Mouse (Mus musculus) spleen, adult 2 months (tissue): Measurements from ENCODE around the gene Gmnc. TPM values are rescaled to one million over a fixed set of nuclear protein-coding genes. Genes with fewer than 3 reads are reported as not detected.

Experiments used
- DNase-seq, 2 experiments: peaks; one replicate each; pipeline versions ENCODE4 v3.0.0 to v3.0.0-alpha.2; 2012 to 2021; ENCODE audit warnings: low spot score in 2 of 2, low read depth in 1 of 2
- H3K27ac ChIP-seq: fragments of 200-500 bp; 2 replicates; pipeline ENCODE4 v1.5.1; 2012; ENCODE audit warnings: low read length, inconsistent platforms; ENCODE audit not compliant: insufficient read depth
- H3K27me3 ChIP-seq: fragments of 200-500 bp; 2 replicates; pipeline ENCODE4 v1.6.1; 2012; ENCODE audit warnings: mild to moderate bottlenecking, moderate library complexity, low read length, inconsistent platforms; ENCODE audit not compliant: control insufficient read depth, insufficient read depth
- H3K36me3 ChIP-seq: fragments of 200-500 bp; 2 replicates; pipeline ENCODE4 v1.6.1; 2012; ENCODE audit warnings: mild to moderate bottlenecking, low read length, inconsistent platforms; ENCODE audit not compliant: control insufficient read depth, insufficient read depth
- H3K4me1 ChIP-seq: fragments of 200-500 bp; 2 replicates; pipeline ENCODE4 v1.6.1; 2011; ENCODE audit warnings: inconsistent platforms; ENCODE audit not compliant: control insufficient read depth, insufficient read depth, insufficient read length
- H3K4me3 ChIP-seq: fragments of 200-500 bp; 2 replicates; pipeline ENCODE4 v1.5.1; 2011; ENCODE audit warnings: mild to moderate bottlenecking, inconsistent platforms; ENCODE audit not compliant: insufficient read depth, insufficient read length; ENCODE audit errors: extremely low read depth
- CTCF ChIP-seq: fragments of 200-500 bp; IDR thresholded peaks from 2 replicates; pipeline ENCODE4 v1.5.1; 2011; ENCODE audit warnings: mild to moderate bottlenecking, inconsistent platforms; ENCODE audit not compliant: insufficient read depth, insufficient read length, insufficient replicate concordance; ENCODE audit errors: extremely low read depth
- POLR2A ChIP-seq: fragments of 200-500 bp; IDR thresholded peaks from 2 replicates; pipeline ENCODE4 v1.6.1; 2011; ENCODE audit warnings: low read depth, low read length, inconsistent platforms
- WGBS: fragments of 180-500 bp; shearing (Covaris S2); methylation state at CpG from one replicate; pipeline ENCODE4 v1.1.7; 2018; 5-methylcytosine and 5-hydroxymethylcytosine counted together
- polyA plus RNA-seq: library from polyadenylated mRNA; depleted of rRNA; stranded (reverse); fragments of >200 nt; gene quantifications from 2 replicates; pipeline ENCODE4 v1.2.3, GENCODE M21; 2012

The Gmnc gene
- polyA plus RNA-seq, 1 experiment: not detected

DNA sequence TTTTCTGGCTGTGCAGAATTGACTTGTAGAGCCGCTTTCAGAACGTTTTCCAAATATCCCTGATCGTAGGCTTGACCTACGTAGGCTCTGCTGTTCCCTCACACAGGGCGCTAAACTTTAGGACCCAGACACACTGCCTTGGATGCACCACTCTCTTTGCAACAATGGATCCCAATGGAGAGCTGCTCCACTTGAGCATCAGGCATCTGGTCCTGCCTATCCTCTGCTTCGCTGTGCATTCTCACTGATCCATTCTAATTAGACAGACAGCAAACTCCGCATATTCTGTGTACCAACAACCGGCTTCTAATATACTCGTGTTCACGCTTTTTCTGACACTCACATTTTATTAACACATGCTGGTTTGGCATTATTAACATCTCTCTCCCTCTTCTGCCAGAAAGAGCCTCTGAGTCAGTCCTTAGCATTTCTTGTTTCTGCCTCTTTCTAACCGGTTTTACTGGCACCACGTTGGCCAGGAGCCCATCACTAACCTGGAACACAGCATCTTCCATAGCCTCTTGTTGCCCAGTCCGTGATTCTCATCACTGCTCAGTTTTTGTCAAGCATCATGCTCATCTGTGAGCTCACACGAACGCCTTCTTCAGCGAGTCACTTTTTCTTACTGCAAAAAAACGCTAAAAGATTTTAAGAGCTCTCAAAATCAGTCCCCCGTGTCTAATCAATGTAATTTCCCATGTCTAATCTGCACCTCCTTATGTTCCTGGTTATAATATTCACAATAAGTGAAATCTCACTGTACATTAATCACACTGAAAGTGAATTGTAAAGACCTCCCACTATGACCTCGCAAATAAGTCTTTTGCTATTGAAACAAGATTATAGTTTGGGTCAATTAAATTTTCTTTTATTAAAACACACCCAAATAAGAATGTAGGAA, 1.8 kb downstream of the Gmnc start:
- WGBS: 83% methylated on average over 19 of the region's 19 CpGs
- Histone ChIP-seq H3K4me3 (no peak overlapping the region), H3K27ac (no peak overlapping the region), H3K4me1 (no peaks in the 10 kb centered on the region), H3K36me3 (no peaks in the 10 kb centered on the region), H3K27me3 (no peaks in the 10 kb centered on the region)
- TF ChIP-seq CTCF: no peak
- no peak for TF ChIP-seq POLR2A
- DNase-seq: no peak

DNA sequence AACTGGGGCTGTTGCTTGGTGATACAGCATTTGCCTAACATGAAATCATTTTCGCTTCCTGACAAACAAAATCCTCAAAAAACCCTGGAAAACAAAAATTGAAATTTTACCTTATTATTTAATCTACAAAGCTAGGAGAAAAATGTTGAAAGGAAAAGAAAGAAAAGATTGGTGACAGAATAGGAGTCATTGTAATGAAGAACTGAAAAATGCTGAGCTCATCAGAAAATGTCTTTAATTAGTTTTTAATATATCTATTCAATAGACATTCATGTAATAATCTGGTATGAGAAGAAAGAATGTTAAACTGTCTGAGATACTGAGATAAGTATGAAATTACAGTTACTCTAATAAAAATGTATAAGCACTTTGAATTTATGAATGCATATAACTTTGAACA, 3.3 kb downstream of the Gmnc start:
- Histone ChIP-seq H3K27ac (no peak overlapping the region), H3K4me3 (no peak overlapping the region), H3K36me3 (no peaks in the 10 kb centered on the region), H3K4me1 (no peaks in the 10 kb centered on the region), H3K27me3 (no peaks in the 10 kb centered on the region)
- no peak for DNase-seq
- TF ChIP-seq POLR2A (no peak), CTCF (no peak)
- 77% methylated on average over 1 of the region's 1 CpGs for WGBS

DNA sequence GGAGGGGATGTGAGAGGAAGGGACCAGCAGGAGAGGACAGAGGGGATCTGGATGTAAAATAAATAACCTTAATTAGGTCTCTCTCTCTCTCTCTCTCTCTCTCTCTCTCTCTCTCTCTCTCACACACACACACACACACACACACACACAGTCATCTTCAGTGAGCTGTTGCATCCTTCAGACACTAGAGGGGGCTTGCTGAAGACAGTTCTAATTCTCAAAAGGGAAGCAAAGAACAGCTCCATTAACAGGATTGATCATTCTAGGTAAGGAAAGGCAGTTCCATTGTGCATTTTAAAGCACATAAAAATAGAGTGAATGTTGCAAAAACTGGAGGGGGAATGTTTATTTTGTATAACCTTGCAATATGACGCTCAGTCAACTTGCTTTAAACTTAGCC, 5.7 kb downstream of the Gmnc start:
- H3K27me3 ChIP-seq: no peaks in the 10 kb centered on the region
- H3K4me1 ChIP-seq: no peaks in the 10 kb centered on the region
- TF ChIP-seq POLR2A (no peak), CTCF (no peak)
- no peak overlapping the region for H3K27ac ChIP-seq
- DNase-seq: no peak
- no peak overlapping the region for H3K4me3 ChIP-seq
- H3K36me3 ChIP-seq: no peaks in the 10 kb centered on the region
- WGBS: 82% methylated on average over 1 of the region's 1 CpGs

DNA sequence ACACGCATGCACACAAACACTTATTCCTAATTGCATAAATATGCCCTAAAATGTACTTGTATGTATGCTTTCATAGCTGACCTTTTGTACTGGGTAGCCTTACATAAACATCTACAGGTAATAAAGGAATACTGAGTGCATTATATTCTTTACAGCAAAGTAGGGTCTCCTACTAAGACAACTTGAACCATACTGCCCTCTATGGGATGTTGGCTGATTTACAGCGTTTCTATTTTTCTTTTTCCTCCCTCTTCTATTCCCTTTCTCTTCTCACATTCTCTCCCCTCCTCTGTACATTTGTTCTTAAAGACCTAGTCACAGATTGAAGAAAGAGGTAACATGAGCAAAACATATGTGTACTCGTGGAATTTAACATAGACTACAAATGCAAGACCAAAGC, 9.3 kb downstream of the Gmnc start:
- WGBS: 36% methylated on average over 3 of the region's 3 CpGs

DNA sequence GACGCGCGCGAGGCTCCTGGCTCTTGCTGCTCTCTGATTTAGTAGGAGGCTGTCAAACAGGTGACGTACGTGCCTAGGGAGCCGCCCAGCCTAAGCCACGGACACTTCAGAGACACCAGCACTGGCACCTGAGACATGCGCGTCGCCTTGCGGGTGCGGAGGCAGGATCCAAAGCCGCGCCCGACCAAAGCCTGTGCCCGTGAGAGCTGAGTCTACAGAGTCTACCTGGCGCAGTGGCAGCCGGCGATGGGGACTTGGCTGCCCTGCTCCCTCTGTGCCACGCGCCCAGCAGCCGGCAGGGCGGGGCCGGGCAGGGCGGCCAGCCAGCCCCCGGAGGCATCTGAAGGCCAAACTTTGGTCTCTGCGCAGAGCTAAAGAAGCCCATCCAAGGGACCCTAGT, 23.5 kb downstream of the Gmnc start:
- no peak overlapping the region for H3K27ac ChIP-seq
- no peaks in the 10 kb centered on the region for H3K4me1 ChIP-seq
- no peak overlapping the region for H3K4me3 ChIP-seq
- DNase-seq: no peak
- no peaks in the 10 kb centered on the region for H3K36me3 ChIP-seq
- no peak for TF ChIP-seq CTCF
- no peak for TF ChIP-seq POLR2A
- H3K27me3 ChIP-seq: no peaks in the 10 kb centered on the region
- WGBS: 7% methylated on average over 28 of the region's 28 CpGs

More for the DNA sequence above, 9.3 kb downstream of the Gmnc start:
- H3K27ac ChIP-seq: no peak overlapping the region
- H3K27me3 ChIP-seq: no peaks in the 10 kb centered on the region
- H3K4me1 ChIP-seq: no peaks in the 10 kb centered on the region
- H3K36me3 ChIP-seq: no peaks in the 10 kb centered on the region
- H3K4me3 ChIP-seq: no peak overlapping the region
- DNase-seq: no peak
- TF ChIP-seq CTCF: no peak
- no peak for TF ChIP-seq POLR2A

DNA sequence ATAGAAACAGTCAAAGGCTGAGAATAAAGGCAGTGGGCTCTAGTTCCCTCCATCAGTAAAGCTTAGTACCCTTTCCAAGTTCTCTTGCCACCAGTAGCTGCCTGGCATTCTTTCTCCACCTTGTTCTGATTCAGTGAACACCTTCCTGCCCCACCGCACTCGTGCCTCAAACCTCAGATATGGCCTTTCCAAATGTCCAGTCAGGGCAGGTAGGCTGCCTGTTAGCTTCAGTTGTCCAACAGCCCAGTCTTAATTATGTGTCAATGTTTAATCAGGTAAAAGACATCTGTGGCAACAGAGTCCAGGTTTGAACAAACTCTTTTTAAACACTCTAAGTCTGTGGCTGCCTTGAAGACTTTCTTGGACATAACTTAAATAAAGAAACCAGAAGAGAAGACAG, 24.6 kb downstream of the Gmnc start:
- H3K4me1 ChIP-seq: no peaks in the 10 kb centered on the region
- no peak for TF ChIP-seq POLR2A
- no peak overlapping the region for H3K27ac ChIP-seq
- WGBS: 80% methylated on average over 2 of the region's 2 CpGs
- H3K4me3 ChIP-seq: no peak overlapping the region
- no peak for DNase-seq
- no peaks in the 10 kb centered on the region for H3K27me3 ChIP-seq
- no peaks in the 10 kb centered on the region for H3K36me3 ChIP-seq

DNA sequence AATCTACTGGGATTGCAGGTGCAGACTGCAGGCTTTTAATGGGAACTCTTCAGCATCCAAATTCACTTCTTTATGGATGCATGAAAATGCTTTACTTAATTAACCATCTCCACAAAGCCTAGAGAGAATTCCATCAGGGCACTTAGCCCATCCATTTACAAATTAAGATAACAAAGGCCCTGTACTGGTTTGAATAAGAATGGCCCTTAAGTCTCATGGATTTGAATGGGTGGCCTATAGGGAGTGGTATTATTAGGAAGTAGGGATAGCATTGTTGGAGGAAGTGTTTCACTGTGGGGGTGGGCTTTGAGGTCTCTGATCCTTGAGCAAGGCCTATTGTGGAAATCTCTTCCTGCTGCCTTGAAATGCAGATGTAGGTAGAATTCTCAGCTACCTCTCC, 29.5 kb downstream of the Gmnc start:
- no peak overlapping the region for H3K27ac ChIP-seq
- no peaks in the 10 kb centered on the region for H3K4me1 ChIP-seq
- TF ChIP-seq CTCF (no peak), POLR2A (no peak)
- DNase-seq: no peak
- no peaks in the 10 kb centered on the region for H3K27me3 ChIP-seq
- H3K4me3 ChIP-seq: no peak overlapping the region
- no peaks in the 10 kb centered on the region for H3K36me3 ChIP-seq
